Mouse (Mus musculus) embryonic fibroblast, embryonic 13.5 days (primary cell): Measurements from ENCODE around the gene Tspan14.

Experiments used
- CTCF ChIP-seq: IDR thresholded peaks from 2 replicates; pipeline ENCODE4 v1.5.1; 2011; ENCODE audit warnings: mild to moderate bottlenecking, control low read depth, low read length, moderate library complexity, borderline replicate concordance; ENCODE audit not compliant: insufficient read depth
- POLR2A ChIP-seq: IDR thresholded peaks from 2 replicates; pipeline ENCODE4 v1.6.1; 2011; ENCODE audit warnings: low read depth, mild to moderate bottlenecking, control low read depth, low read length, moderate library complexity

GRCm38 (mm10) chr14:40955596-40956251, 10.9 kb downstream of the Tspan14 start:
- TF ChIP-seq CTCF (no peak), POLR2A (no peak)
